Mouse (Mus musculus) ovary, adult 18-20 months (tissue): ENCODE results near the gene Tada2b.

Source experiments
- DNase-seq: peaks from one replicate; pipeline ENCODE4 v3.0.0; 2022; ENCODE audit warnings: low spot score, mixed read lengths

Gene Tada2b

DNA sequence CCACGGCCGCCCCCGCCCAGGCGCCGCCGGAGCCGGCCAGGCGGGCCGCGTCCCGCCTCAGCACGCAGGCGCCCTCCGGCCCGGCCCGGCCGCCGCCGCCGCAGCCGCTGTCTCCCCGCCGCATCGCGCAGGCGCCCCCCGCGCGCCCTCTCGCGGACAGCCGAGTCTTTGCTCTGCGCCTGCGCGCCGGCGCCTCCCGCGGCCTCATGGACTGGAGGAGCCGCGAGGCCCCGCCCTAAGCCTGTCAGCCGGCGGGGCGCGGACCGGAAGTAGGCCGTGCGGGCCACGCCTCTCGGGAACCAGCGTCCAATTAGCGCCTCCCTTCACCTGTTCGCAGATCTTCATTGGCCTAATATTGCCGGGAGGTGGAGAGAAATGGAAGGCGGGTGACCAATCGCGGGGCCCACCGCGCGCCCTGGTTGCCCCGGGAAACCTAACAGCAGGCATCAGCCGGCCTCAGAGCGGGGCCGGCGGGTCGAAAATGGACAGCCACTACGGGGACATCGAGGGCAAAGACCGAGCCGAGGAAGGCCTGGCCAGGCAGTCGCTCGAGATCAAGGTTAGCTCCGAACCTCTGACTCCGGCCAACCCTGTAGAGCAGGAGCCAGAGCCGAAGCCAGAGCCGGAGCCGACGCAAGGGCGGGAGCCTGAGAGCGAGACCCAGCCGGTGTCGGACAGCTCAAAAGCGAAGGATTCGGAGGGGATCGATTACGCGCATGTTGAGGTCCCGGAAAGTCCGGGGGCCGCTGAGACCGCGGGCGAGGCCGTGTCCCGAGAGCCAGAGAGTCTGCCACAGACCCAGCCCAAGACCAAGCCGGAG is at the start of gene Tada2b, which contains the start of gene Ccdc96:
Tada2b (minus strand) TSS at position 115 of the 820 bp plus-strand sequence.
Ccdc96 (plus strand) TSS at position 418 of the 820 bp plus-strand sequence.
- peak; percentile 99 for DNase-seq

DNA sequence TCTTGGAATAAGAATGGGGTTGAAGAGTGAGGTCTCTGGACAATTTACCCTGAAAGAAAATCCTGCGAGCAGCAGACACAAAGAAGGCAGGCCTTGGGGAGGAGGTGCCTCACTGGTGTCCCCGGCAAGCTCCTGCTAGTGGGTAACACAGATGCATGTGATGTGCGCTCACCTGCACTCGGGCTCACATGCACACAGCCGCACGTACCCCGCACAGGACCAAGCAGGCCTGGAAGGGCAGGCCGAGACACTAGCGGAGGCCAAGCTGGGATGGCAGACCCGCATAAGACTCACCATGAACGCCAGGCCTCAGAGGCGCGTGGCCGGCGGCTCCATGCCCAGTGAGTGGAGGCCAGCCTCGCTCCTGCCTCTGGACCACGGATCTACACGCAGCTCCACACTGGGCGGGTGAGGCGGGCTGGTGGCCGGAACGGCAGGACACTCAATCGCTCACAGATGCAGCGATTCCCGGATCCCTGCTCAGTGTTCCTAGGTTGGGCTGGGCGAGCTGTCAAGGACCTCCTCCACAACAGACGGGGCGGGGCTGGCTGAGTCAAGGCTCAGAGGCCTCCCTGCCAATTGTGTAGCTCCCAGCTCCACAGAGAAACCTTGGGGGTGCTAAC is 46.2 kb upstream of the Tada2b start:
- peak; percentile 93 for DNase-seq

DNA sequence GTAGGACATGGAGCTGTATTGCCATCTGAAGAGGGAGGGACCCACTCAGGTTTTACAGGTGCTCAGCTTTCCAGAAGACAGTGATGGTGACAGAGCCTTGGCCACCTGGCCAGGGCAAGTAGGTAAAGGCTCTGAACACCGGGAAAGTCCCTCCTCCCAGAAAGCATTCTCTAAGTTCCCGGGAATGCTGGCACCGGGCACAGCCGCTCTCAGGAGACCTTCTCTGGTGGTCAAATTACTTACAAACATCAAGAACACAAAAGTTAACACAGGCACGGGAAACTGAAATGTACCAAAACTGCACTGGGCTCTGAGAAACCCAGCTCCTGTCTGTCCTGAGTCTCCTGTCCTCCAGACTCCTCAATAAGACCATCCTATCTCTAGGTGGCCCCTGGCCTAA is 45.6 kb upstream of the Tada2b start:
- DNase-seq: no peak

DNA sequence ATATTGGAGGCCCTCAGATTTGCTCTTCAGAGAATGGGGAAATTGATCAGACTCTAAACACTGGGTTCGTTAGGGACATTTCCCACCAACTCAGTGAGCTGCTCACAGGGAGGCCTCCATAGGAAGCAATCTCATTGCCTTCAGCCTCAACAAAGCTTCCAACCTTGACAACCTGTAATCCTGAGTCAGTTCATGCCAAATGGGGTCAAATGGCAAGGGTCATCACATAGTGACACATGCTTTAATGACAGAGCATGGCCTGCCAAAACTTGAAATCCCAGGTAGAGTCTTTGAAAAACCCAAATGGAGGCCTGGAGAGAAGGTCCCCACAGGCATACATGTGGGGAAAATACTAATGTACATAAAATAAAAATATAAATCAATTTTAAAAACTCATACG is 42.8 kb upstream of the Tada2b start:
- DNase-seq: no peak

DNA sequence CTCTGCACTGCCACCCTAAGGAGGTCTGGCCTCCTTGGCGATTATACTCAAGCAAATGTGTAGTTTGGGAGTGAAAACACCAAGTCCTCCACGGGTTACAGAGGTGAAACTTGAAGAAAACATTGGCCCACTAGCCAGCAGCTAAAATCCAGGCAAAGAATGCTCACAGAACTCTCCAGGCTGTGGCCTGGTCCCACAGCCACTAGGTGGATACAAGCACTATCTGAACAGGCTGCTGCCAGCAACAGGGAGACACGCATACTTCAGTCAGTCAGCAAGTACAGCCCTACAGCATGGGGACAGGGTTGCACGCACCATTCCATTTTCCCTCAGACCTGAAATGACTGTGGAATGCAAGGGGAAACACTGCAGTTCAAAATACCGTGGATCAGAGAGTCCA is 42.2 kb upstream of the Tada2b start:
- DNase-seq: no peak

DNA sequence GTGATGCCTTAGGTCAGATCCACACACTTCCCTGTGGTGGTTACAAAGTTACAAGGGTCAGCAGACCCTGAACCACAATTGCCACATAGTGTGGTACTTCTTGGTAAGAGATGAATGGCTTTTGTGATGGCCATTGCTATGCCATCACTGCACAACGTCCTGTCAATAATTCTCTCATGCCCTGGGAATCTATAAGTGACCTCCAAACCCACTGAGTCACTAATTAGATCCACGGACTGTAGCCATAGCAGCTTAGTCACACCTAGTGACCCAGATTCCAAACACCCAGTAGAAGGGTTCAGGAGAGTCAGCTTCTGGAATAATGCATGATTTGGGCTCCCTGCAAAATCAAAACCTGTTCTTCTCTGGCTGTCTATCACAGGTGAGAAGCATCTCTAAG is 41.1 kb upstream of the Tada2b start:
- DNase-seq: no peak

DNA sequence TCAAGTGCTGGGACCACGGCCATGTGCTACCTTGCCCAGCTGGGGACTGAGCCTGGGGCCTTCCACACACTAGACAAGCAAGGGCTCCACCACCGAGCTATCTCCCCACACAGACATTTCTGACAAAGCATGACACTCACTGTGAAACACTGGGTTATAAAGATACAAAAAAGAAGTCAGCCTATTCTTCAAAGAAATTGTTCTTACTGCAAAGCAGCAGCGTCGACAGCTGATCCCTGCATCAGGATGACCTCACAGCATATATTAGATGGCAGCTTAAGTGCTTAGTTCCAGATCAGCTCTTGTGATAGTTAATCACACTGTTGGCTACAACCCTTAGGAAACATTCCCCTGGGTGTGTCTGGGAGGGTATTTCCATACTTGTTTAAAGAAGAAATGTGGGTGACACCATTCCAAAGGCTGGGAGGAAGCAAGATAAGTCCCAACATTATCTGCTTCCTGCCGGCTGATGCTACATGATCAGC is 39.2 kb upstream of the Tada2b start:
- no peak for DNase-seq

DNA sequence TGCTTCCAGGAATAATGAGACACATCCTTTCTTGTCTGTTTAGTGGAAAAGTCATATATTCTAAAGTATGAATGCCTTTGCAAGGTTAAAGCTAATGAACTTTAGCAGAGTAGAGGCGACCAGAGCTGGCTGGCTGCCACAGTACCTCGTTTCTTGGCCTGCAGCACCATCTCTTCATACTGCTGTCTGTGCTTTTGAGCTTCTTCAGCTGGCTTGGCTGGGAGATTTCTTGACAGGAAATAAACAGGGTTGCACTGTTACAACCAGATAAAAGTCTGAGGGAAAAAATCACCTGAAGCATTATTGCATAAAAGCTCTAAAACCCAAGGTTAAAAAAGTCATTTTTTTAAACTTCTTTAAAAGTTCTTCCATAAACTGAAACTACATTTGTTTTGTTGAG is 38.7 kb upstream of the Tada2b start:
- no peak for DNase-seq

DNA sequence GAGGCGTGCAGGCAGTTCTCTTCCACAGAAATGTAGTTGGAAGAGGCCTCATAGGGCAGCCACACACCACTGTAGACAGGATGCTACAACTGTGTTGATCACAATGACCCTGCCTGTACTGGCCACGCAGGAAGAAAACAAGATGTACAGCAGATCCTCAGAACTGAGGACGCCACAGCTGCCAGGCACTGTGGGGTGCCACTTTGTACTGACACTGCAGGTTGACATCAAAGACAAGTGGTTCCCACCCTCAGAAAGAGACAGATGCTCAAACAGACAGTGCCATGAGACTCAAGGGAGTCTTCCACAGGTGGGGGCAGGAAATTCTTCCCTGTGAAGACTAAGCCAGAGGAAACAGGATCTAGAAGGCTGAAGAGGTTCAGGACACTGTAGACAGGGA is 35.7 kb upstream of the Tada2b start:
- DNase-seq: no peak

DNA sequence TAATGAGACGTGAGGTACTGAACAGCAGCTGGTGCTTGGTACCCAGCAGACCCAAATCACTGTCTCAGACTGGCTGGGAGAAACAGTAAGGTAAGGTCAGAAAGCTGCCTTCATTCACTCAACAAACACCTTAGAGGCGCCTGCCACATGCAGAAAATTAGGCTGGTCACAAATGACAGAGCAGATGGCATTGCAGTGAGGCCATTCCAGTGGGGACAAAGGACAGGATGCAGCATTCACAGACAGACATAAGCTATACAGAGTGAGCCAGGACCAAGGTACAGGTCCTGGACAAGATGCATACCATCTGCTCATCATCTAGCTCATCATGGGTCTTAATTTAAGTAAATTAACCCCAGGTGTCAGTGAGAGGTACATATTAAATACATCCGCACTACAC is 33.5 kb upstream of the Tada2b start:
- DNase-seq: no peak

DNA sequence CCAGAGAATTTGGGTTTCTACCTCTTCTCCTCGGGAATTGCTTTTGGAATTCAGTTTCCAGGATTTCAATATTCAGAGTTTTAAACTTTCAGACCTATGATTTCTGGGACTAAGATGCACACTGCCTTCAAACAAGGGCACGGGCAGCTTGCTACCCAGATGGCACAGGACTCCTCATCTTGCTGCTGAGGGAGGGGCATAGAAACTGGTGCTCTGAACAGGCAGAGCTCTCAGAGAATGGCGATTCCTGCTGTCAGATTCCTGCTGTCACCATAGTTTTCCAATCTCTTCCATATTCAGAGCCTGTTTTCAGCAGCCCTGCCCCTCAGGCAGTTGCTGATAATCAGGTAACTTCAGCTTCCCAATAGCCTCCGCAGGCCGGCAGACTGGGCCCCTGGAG is 31.5 kb upstream of the Tada2b start:
- DNase-seq: no peak

DNA sequence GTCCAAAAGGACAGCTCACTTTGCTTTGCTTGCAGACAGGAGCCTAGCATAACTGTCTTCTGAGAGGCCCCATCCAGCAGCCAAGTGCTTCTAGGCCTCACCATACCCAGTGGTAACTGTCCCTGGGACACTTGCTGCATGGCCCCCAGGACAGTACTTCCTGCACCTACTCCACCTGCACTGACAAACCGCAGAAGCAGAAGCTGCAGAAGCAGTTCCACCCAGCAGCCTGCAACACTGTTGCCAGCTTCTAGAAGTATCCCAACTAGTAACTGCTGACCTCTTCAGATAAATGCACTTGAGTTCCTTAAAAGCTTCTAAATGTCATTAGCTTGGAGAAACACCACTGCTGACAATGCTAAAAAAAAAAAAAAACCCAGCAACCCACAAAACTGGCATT is 31.0 kb upstream of the Tada2b start:
- DNase-seq: no peak

DNA sequence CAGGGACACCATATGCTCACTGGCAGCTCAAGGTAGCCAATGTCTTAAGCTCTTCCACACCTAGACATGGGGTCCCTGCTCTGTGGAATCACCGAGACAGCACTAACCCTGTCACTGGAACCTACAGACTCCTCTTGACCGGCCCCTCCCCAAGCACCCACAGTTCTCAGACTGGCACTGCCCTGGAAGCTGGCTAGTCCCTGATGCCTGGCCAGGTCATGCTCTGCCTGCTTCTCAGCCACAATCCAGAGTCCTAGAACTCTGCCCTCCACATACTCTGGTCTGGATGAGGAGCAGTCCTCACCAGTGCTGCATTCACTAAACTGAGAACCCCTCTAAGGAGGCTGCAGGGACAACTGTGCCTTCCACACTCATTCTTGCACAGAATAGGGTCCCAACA is 26.9 kb upstream of the Tada2b start:
- DNase-seq: no peak

DNA sequence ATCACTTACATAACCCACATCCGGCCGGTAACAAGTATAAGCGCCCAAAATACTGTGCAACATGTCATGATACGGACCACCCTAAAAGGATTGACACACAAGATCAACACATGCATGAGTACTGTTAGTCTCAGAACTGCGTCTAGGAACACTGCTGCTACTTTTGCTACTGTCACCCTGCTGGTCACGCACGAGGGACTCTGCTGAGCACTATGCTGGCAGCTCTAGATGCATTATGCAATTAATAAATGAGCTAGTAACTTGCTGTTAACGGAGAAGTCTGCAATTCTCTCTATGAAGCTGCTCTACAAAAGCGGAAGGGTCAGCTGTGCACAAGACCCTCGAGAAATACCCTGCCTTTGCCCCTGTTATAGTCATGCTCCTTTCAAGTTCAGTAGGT is 24.3 kb upstream of the Tada2b start:
- DNase-seq: no peak

DNA sequence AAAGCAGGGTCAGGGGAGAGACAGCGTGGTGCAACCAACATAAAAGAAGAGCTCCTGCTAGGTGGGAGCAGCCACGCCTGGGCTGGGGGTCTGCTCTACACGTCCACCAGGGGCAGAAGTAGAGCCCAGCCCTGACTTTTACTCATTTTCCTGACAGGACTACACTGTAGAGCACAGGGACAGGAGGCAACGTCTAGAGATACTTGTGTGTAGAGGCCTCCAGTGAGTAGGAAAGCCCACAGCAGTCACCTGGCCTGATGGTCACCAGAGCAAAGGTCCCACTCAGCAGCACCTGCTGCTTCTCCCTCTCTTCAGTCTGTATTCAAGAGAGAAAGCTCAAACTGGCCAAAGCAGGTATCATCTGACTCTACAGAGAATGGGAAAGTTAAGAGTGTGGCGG is 21.6 kb upstream of the Tada2b start:
- DNase-seq: no peak

DNA sequence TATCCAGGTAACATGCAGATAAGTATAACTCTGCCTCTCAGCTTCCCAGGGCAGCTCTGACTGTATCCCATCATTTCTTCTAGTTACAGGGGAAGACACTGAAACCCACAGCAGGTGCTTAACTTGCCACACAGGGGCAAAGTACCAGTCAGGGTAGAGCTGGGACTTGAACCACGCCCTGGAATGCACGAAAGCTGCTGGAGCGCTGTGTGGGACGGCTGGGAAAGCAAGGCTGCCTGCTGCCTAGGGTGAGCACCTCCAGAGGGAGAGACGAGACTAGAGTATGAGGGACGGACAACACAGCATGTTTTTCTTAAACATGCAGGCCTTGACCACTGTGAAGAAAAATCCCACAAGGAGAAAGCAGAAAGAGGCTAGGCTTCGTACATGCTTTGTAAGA is 21.1 kb upstream of the Tada2b start:
- DNase-seq: no peak

DNA sequence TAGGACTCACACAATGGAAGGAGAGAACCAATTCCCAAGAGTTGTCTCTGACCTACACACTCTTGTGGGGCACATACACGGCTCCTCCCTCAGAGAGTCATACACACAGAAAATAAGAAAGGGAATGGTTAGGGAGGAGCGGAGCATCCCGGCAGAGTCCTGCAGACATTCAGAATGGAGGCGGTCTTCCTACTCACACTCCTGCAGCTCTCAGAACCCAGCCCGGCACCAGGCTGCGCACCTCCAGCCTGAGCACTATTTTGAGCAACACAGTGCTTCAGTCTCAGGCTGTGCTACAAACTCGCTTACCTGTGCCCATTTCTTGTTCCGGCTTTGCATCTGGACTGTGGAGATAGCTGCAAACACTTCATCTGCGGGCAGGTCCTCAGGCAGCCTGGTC is 10.6 kb upstream of the Tada2b start:
- no peak for DNase-seq

DNA sequence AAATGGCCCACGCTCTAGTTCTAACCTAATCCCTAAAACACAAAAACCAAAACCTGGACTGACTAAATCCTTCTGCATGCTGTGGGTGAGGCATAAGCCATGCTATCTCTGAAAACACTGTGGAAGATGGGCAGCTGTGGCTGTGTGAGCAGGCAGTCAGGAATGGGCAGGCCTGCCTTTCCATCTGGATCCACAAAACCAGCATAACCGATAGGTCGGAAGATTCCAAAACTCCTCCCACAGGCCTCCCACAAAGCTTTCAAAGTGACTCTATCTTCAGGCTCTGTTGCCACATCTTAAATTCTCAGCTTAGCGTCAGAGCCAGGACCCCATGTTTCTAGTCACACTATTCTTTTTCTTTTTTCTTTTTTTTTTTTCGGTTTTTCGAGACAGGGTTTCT is 9.8 kb upstream of the Tada2b start:
- no peak for DNase-seq

DNA sequence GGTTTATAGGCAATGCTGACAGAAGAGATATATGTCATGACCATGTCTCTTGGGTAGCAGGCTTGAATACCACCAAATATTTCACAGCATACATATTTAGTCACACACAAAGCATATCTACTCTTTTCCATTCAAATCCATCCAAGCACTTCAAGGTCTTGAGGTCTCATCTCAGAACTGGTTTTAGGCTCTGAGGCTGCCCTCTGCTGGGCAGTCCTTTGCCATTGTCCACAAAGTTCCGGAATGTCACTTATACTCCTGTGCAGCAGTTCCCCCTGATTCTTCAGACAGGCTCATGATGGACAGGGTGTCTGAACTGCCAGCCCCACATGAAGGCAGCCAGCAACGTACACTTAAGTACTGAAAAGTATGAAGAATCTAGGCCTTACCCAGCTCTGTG is 5.1 kb upstream of the Tada2b start:
- DNase-seq: no peak

DNA sequence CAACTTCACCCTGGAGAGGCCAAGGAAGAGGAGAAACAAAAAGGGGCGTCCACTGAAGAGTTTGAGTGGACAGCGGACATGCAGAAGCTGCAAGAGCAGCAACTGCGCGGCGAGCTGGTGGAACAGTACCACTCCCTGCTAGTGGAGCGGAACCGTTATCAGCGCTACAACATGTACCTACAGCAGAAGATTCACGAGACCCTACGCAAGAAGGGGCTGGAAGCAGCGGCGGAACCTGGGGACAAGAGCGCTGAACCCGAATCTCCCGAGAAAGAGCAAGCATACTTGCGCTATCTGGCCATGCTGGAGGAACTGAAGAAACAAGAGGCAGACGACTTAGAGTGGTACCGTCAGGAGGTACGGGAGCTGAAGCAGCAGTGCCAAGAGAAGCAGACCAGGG is 1.2 kb upstream of the Tada2b start:
- DNase-seq: no peak

DNA sequence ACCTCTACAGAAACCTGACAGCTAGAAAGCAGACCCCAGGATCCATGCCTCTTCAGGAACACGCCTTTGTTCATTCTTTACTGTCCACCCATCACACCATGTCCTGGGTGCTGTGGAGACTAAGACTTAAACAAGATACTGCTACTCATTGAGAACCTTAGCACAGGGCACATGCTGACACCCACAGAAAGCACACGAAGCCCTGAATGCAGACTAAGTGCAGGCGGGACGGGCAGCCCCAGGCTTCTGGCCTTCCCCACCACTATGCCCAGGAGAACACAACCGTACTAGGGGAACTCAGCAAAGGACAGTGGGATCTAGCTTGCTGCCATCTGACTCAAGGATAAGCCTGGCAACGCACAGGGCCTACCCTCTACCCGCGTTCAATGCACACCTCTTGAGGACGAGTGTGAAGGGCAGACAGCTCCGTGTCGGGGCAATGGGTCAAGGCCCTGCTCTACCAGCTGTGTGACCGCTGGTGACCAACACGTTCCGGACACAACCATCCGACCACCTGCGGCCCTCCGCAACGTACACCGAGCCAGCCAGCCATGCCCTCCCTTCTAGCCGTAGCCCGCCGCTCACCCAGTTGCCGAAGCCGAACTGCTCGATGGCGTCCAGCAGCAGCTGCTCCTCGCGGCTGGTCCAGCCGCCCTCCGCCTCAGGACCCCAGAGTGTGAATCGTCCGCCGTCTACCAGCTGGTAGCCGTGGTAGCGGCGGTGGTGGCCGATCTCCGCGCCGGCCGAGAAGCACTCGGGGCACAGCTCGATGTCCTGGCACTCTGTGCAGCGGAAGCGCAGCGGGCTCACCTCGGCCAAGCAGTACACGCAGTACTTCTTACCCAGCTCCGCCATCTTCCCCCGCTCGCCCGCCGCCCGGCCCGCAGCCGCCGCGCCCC is 633 bp downstream of the Tada2b start:
- DNase-seq: peak; percentile 29

DNA sequence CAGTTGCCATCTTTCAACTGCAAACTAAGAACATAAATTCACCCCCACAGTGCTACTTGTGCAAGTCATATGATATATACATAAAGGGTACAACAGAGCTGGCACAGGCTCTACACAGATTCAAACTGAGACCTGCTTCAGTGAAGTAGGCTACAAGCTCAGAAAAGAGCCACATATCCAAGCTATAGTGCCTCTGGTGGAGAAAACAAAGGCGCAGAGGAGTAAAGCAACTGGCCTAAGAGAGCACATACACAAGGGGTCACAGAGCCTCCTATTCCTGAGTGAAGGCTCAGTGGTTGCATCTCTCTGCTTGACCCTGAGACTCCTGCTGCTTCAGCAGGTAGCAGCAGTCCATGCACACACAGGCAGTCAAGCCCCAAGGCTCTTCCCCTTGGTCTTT is 3.0 kb downstream of the Tada2b start:
- no peak for DNase-seq

DNA sequence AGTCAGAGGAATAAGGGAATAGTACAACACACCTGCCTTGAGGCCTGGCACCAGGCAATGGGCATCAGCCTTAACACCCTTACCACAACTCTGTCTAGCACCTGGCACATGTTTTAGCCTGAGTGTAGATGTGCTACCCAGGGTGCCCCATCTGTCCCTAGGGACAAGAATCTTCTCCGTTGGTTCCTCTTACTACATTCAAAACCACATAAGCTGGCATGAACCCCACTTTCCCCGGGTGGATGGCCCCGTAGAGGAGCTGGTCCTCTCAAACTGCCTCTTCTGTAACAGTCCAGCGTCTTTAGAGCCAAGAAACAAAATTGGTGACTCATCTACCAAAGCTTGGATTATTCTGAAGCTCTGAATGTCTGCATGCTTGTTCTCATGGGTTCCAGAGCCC is 3.7 kb downstream of the Tada2b start:
- no peak for DNase-seq
